Mouse (Mus musculus) thymus, postnatal 10 days (tissue): ENCODE measurements at regions not wholly inside any gene's neighbourhood (a gene's known extent, or its start where the extent isn't known, plus 50 kb on each side); places are given as distances from the start of the nearest gene placed in this dataset.
A peak's percentile ranks its signal among the peaks of the same experiment; 100 is the strongest.

Experiments
- DNase-seq, 2 experiments: peaks; one replicate each; pipeline ENCODE4 v3.0.0; 2021; ENCODE audit warnings: low spot score in 2 of 2

DNA sequence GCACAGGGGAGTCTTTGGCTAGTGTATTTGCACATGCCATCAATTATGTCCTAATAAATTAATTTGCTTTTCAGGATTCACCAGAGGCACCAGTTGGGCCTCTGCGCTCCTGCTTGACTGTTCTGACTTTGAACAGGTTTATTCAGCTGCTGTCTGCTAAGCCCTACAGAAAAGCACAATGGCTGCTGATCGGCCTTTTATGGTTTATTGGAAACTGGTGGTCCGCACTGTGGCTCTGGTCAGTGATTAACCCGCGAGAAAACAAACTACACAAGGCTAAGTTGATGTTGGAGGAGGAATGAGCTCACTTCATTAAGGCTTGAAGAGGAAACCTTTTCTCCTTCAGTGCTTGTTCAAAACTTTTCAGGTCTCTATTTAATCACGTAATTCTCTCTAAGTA lies 208.4 kb upstream of the Gpr101 start:
- no peak for DNase-seq

DNA sequence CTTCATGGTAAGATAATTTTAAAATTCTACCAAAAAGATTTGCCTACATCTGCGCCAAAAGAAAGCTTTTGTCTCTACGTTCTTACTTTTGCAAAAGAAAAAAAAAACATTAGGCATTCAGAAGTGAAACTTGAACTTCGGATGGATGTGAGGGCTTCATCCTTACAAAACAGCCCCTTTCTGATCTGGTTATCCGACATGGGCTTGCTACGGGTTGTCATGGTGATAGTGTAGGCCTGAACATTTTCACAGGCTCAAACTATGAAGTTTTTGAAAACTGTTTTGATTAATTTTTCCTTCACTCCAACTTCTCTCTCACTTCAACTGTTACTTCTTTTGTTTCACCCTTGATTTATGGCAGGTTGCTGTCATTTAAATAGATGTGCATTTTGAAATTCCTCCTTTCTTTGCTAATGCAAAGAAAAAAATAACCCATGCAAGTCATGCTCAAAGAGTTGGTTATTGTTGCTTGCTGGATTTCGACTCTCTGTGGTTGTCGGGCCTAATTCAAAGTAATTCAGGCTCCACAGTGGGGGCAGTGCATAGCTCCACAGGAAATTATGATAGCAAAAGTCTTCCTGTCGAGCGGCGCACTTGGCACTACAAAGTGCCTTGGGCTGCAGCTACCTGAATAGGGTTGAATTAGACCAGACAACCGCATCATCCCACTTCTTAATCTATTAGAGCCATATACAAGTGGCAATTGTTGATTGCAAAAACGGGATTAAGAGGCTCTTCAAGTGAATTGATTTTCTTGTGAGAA lies 205.7 kb upstream of the Gpr101 start:
- DNase-seq: no peak

DNA sequence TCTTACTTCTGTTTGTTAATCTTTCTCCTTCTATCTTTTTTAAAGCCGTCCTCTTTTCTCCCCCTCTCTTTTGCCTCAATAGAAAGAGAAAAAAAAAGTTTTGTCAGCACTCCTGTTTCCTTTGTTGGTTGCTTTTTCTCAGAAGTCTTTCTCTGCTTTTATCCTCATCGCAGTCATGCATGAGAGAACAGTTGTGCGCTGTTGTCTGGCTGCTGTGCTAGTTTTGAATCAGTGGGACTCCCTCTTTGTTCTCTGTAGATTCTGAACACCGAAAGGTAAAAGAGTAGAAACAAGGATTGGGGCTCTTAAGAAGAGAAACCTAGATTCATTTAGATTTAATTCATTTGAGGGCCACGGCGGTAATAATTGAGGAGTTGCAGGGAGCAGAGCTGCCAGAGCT lies 204.9 kb upstream of the Gpr101 start:
- DNase-seq: no peak

DNA sequence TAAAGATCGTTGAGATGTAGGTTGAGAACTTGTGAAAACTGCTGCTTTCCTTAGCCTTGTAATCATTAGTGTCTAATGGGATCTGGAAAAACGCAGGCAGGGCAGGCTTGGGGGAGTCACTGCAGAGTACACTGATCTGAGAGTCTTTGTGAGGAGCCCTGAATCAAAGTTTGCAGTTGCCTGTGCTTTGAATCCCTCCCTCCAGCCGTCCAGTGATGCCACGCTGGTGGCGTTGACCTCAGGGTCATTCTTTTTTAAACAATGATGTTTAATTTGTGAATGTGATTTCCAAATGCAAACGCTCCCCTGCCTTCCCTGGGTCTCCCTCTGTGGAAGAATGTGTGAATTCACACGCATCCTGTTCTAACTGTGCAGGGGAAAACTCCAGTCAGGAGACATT lies 204.4 kb upstream of the Gpr101 start:
- no peak for DNase-seq

DNA sequence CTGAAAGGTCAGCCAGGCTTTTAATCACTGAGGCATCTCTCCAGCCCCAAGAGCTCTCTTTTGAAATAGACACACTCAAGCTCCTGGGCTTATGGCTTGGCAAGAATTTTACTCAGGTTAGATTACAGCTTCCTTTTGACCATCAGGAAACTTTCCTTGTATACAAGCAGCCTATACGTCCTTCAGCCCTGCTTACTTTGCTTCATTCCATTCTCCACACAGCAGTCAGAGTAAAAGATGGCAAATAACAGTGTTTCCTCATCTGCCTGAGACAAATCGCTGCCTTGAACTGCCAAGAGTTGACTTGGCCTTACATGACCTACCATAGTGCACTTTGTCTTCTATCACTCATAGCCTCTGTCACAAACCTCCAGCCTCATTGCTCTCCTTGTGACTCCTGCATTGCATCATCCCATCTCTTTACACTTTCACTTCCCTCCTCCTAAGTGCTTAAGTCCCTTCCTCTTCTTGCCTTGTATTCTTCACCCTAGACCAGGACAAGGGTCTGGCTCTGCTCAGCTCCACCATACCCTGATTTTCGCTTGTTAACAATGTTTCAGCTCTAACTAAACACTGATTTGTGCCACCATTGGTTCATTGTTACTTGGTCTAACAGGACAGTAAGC lies 203.2 kb upstream of the Gpr101 start:
- no peak for DNase-seq

DNA sequence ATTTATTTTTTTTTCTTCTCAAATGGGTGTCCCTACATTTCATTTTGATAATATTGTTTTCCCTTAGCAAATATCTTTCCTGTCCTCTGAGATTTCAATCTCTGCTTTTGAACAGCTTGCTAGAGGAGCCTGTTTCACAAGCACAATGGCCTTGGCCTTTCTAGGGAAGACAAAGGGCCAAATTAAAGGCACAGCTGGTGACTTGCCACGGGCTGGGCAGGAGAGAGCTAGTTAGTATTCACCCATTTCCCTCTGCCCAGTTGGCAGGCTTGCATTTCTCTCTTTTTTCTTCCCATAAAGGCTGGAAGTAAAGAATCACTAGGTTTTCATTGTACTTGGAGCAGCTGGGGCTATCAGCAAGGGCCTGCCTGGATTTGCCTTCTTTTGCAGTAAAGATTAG lies 188.9 kb upstream of the Gpr101 start:
- no peak for DNase-seq

DNA sequence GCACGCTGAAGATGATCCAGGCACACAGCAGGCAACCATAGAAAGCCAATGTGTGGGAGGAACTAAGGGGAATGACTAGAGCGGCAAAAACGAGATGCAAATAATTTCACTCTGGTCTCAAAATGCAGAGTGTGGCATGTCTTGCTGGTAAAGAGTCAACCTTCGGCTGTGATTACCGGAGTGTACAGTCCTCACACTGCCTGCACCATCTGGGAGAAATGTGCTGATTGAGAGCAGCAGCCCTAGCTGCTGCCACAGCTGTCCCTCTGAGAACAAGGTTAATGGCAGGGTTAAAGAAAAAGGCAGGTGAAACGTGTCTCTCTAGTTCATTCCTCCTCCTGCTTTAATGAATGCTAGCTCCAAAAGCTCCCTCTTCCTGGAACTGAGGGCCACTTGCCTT lies 173.2 kb upstream of the Gpr101 start:
- DNase-seq: no peak

DNA sequence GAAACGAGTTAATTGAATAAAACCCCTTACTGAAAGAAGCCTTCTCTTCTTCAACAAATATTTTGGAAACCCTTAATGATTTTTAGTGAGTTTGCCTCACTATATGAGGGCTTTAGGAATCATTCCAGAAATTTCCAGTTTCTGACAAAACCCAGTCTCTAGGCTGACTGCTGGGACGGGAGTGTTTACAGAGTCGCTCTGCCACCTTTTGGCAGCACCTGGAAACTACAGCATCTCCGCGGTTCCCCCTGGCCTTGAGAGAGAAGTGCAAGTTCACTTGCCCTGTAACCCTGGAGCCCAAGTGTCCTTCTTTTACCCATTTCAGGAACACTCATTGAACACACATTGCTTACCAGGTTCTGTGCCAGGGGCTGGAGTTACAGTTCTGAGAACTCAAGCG lies 171.4 kb upstream of the Gpr101 start:
- DNase-seq: peak in 1 of 2 experiments; percentile 5

DNA sequence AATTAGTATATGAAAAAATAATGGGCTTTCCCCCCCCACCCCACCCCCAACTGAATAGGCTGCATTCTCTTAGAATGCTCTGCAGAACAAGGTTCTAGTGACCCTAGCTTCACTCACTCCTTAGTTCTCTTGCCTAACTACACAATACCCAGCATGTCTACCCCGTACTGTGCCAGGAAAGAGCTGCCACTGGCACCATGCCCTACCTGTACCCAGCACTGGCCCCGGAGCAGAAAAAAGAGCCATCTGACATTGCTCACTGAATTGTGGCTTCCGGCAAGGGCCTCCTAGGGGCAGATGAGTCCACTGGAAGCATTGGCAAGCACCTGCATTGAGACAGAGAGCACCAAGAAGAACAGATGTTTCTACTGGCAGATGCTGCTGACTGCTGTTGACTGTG lies 156.0 kb upstream of the Gpr101 start:
- DNase-seq: no peak

DNA sequence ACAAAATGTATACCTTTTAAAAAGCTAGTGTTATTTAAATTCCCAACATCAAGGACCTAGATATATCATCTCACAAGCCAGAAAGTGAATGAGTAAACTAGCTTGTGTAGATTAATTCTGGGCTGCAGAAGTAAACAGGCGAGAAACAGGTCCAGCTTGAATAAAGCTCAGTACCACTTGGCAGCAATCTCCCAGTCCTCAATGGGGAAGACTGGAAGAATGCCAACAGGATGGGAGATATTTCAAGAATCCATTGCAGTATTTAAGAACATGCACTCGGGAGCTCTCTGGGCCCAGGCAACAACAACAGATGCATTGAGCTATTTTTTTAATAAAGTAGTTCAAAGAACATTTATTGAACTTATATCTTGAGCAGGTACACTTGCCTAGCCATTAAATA lies 152.5 kb upstream of the Gpr101 start:
- no peak for DNase-seq

DNA sequence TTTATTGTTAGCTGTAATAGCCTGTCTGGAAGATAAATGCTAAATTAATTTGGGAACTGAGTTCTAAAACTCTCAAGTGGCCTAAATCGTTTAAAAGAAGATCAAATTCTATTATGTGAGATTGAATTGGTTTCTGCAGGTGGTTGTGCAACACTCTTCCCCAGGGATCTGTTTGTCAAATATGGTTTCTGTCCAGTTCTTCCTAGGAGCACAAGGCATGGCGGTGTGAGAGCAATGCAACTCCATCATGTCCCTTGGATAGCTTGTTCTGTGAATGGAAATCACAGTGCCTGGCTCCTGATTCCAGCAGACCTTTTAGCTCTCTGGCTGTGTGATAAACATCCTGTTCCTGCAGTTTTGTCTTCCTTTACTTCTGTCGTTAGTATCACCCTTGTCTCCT lies 151.9 kb upstream of the Gpr101 start:
- DNase-seq: no peak
